Mouse (Mus musculus): ENCODE data around the gene Acbd7. TPM values are rescaled to one million over a fixed set of nuclear protein-coding genes. Genes with fewer than 3 reads are reported as not detected.

The Acbd7 gene
- polyA plus RNA-seq, 1 experiment from 2014 or later, result not detected

- H3K4me2 ChIP-seq (ENCODE audit: low read depth, severe bottlenecking), result no peak overlapping the region
- no peak for DNase-seq (ENCODE audit: low spot score)
- no peaks in the 10 kb centered on the region for H3K27me3 ChIP-seq (ENCODE audit: control insufficient read depth, insufficient read depth, low read length)
- H3K9ac ChIP-seq (ENCODE audit: low read length), result no peak overlapping the region
- no peaks in the 10 kb centered on the region for H3K9me3 ChIP-seq (ENCODE audit: control insufficient read depth, low read length)
- 97% methylated on average over 1 of the region's 1 CpGs for WGBS
- H3K36me3 ChIP-seq (ENCODE audit: control insufficient read depth, insufficient read depth, low read length), result peaks cover 10% of the 10 kb centered on the region; the same call in 1 of the 2 replicates
- H3K4me1 ChIP-seq (ENCODE audit: control insufficient read depth, insufficient read depth, low read length), result no peaks in the 10 kb centered on the region
- no peak overlapping the region for H3K4me3 ChIP-seq (ENCODE audit: low read depth, low read length)
- ATAC-seq (ENCODE audit: insufficient number of reproducible peaks, low FRiP score, low TSS enrichment, low read depth), result no peak
- H3K27ac ChIP-seq (replicated peaks; ENCODE audit: low read depth, low read length), result no peak overlapping the region
Observed at GRCm38 (mm10) chr2:3326547-3326946, 9.4 kb upstream of the Acbd7 start.

- Histone ChIP-seq H3K27ac (replicated peaks; ENCODE audit: low read depth, low read length) (no peak overlapping the region), H3K36me3 (ENCODE audit: control insufficient read depth, insufficient read depth, low read length) (peaks cover 10% of the 10 kb centered on the region; the same call in 1 of the 2 replicates), H3K9ac (ENCODE audit: low read length) (no peak overlapping the region), H3K9me3 (ENCODE audit: control insufficient read depth, low read length) (no peaks in the 10 kb centered on the region), H3K4me1 (ENCODE audit: control insufficient read depth, insufficient read depth, low read length) (no peaks in the 10 kb centered on the region), H3K4me3 (ENCODE audit: low read depth, low read length) (no peak overlapping the region), H3K27me3 (ENCODE audit: control insufficient read depth, insufficient read depth, low read length) (no peaks in the 10 kb centered on the region), H3K4me2 (ENCODE audit: low read depth, severe bottlenecking) (no peak overlapping the region)
- DNase-seq (ENCODE audit: low spot score), result peak; percentile 42
- WGBS, result 24% methylated on average over 1 of the region's 1 CpGs
- ATAC-seq (ENCODE audit: insufficient number of reproducible peaks, low FRiP score, low TSS enrichment, low read depth), result no peak
Observed at GRCm38 (mm10) chr2:3327351-3327750, 8.6 kb upstream of the Acbd7 start.

GRCm38 (mm10) chr2:3331071-3331703 lies 4.8 kb upstream of the Acbd7 start:
- Histone ChIP-seq H3K9me3 (ENCODE audit: control insufficient read depth, low read length) (no peaks in the 10 kb centered on the region), H3K36me3 (ENCODE audit: control insufficient read depth, insufficient read depth, low read length) (peaks cover 7% of the 10 kb centered on the region; the same call in 1 of the 2 replicates), H3K27ac (replicated peaks; ENCODE audit: low read depth, low read length) (no peak overlapping the region), H3K4me3 (ENCODE audit: low read depth, low read length) (peak overlapping the region; percentile 59; the same call in 1 of the 2 replicates), H3K9ac (ENCODE audit: low read length) (no peak overlapping the region), H3K27me3 (ENCODE audit: control insufficient read depth, insufficient read depth, low read length) (peaks cover 4% of the 10 kb centered on the region), H3K4me2 (ENCODE audit: low read depth, severe bottlenecking) (peak overlapping the region; percentile 61), H3K4me1 (ENCODE audit: control insufficient read depth, insufficient read depth, low read length) (no peaks in the 10 kb centered on the region)
- DNase-seq (ENCODE audit: low spot score) (no peak), ATAC-seq (ENCODE audit: insufficient number of reproducible peaks, low FRiP score, low TSS enrichment, low read depth) (no peak)
- WGBS, result 71% methylated on average over 5 of the region's 5 CpGs

GRCm38 (mm10) chr2:3332056-3332455 lies 3.9 kb upstream of the Acbd7 start:
- Histone ChIP-seq H3K4me1 (ENCODE audit: control insufficient read depth, insufficient read depth, low read length) (no peaks in the 10 kb centered on the region), H3K36me3 (ENCODE audit: control insufficient read depth, insufficient read depth, low read length) (peaks cover 7% of the 10 kb centered on the region; the same call in 1 of the 2 replicates), H3K27me3 (ENCODE audit: control insufficient read depth, insufficient read depth, low read length) (peaks cover 5% of the 10 kb centered on the region), H3K9me3 (ENCODE audit: control insufficient read depth, low read length) (no peaks in the 10 kb centered on the region), H3K9ac (ENCODE audit: low read length) (peak overlapping the region; percentile 55), H3K4me3 (ENCODE audit: low read depth, low read length) (peak overlapping the region; percentile 59), H3K4me2 (ENCODE audit: low read depth, severe bottlenecking) (peak overlapping the region; percentile 61), H3K27ac (replicated peaks; ENCODE audit: low read depth, low read length) (no peak overlapping the region)
- DNase-seq (ENCODE audit: low spot score), result no peak
- ATAC-seq (ENCODE audit: insufficient number of reproducible peaks, low FRiP score, low TSS enrichment, low read depth), result no peak
- WGBS, result 1% methylated on average over 18 of the region's 21 CpGs

GRCm38 (mm10) chr2:3332484-3333242 lies 3.3 kb upstream of the Acbd7 start, which contains the start of gene Rpp38:
TSS of gene Rpp38 (minus strand) at chr2:3332643.
- Histone ChIP-seq H3K9ac (ENCODE audit: low read length) (peak within 1 kb of the TSS; percentile 55), H3K9me3 (ENCODE audit: control insufficient read depth, low read length) (no peaks in the 10 kb centered on the region), H3K36me3 (ENCODE audit: control insufficient read depth, insufficient read depth, low read length) (peaks cover 7% of the 10 kb centered on the region; the same call in 1 of the 2 replicates), H3K4me1 (ENCODE audit: control insufficient read depth, insufficient read depth, low read length) (no peaks in the 10 kb centered on the region), H3K4me3 (ENCODE audit: low read depth, low read length) (peak within 1 kb of the TSS; percentile 59), H3K27me3 (ENCODE audit: control insufficient read depth, insufficient read depth, low read length) (peaks cover 5% of the 10 kb centered on the region), H3K27ac (replicated peaks; ENCODE audit: low read depth, low read length) (no peak within 1 kb of the TSS), H3K4me2 (ENCODE audit: low read depth, severe bottlenecking) (peak within 1 kb of the TSS; percentile 61)
- peak; percentile 97 for DNase-seq (ENCODE audit: low spot score)
- WGBS, result under 1% methylated on average over 45 of the region's 45 CpGs
- ATAC-seq (ENCODE audit: insufficient number of reproducible peaks, low FRiP score, low TSS enrichment, low read depth), result peak; percentile 99

GRCm38 (mm10) chr2:3333761-3334160 lies 2.2 kb upstream of the Acbd7 start:
- H3K27ac ChIP-seq (replicated peaks; ENCODE audit: low read depth, low read length), result no peak overlapping the region
- no peak overlapping the region for H3K9ac ChIP-seq (ENCODE audit: low read length)
- DNase-seq (ENCODE audit: low spot score), result no peak
- WGBS, result 93% methylated on average over 12 of the region's 12 CpGs
- H3K4me1 ChIP-seq (ENCODE audit: control insufficient read depth, insufficient read depth, low read length), result no peaks in the 10 kb centered on the region
- H3K36me3 ChIP-seq (ENCODE audit: control insufficient read depth, insufficient read depth, low read length), result peaks cover 4% of the 10 kb centered on the region; the same call in 1 of the 2 replicates
- no peak overlapping the region for H3K4me3 ChIP-seq (ENCODE audit: low read depth, low read length)
- H3K4me2 ChIP-seq (ENCODE audit: low read depth, severe bottlenecking), result no peak overlapping the region
- no peaks in the 10 kb centered on the region for H3K9me3 ChIP-seq (ENCODE audit: control insufficient read depth, low read length)
- H3K27me3 ChIP-seq (ENCODE audit: control insufficient read depth, insufficient read depth, low read length), result peaks cover 5% of the 10 kb centered on the region
- ATAC-seq (ENCODE audit: insufficient number of reproducible peaks, low FRiP score, low TSS enrichment, low read depth), result no peak

- Histone ChIP-seq H3K36me3 (ENCODE audit: control insufficient read depth, insufficient read depth, low read length) (no peaks in the 10 kb centered on the region), H3K4me1 (ENCODE audit: control insufficient read depth, insufficient read depth, low read length) (no peaks in the 10 kb centered on the region), H3K4me3 (ENCODE audit: low read depth, low read length) (no peak overlapping the region), H3K27me3 (ENCODE audit: control insufficient read depth, insufficient read depth, low read length) (no peaks in the 10 kb centered on the region), H3K9ac (ENCODE audit: low read length) (no peak overlapping the region), H3K9me3 (ENCODE audit: control insufficient read depth, low read length) (no peaks in the 10 kb centered on the region), H3K4me2 (ENCODE audit: low read depth, severe bottlenecking) (no peak overlapping the region), H3K27ac (replicated peaks; ENCODE audit: low read depth, low read length) (no peak overlapping the region)
- no peak for ATAC-seq (ENCODE audit: insufficient number of reproducible peaks, low FRiP score, low TSS enrichment, low read depth)
- DNase-seq (ENCODE audit: low spot score), result no peak
- WGBS, result 82% methylated on average over 4 of the region's 4 CpGs
Observed at GRCm38 (mm10) chr2:3348422-3348821, 12.5 kb downstream of the Acbd7 start.

GRCm38 (mm10) chr2:3348919-3349318 lies 13.0 kb downstream of the Acbd7 start:
- no peak overlapping the region for H3K9ac ChIP-seq (ENCODE audit: low read length)
- no peaks in the 10 kb centered on the region for H3K27me3 ChIP-seq (ENCODE audit: control insufficient read depth, insufficient read depth, low read length)
- H3K27ac ChIP-seq (replicated peaks; ENCODE audit: low read depth, low read length), result no peak overlapping the region
- H3K36me3 ChIP-seq (ENCODE audit: control insufficient read depth, insufficient read depth, low read length), result no peaks in the 10 kb centered on the region
- no peaks in the 10 kb centered on the region for H3K9me3 ChIP-seq (ENCODE audit: control insufficient read depth, low read length)
- WGBS, result 27% methylated on average over 3 of the region's 3 CpGs
- no peaks in the 10 kb centered on the region for H3K4me1 ChIP-seq (ENCODE audit: control insufficient read depth, insufficient read depth, low read length)
- DNase-seq (ENCODE audit: low spot score) (peak; percentile 23), ATAC-seq (ENCODE audit: insufficient number of reproducible peaks, low FRiP score, low TSS enrichment, low read depth) (no peak)
- H3K4me3 ChIP-seq (ENCODE audit: low read depth, low read length), result no peak overlapping the region
- H3K4me2 ChIP-seq (ENCODE audit: low read depth, severe bottlenecking), result no peak overlapping the region
